Mouse (Mus musculus) spleen, adult 2 months (tissue): ENCODE results near the gene Clec12b.

Experiments used
- CTCF ChIP-seq: fragments of 200-500 bp; IDR thresholded peaks from 2 replicates; pipeline ENCODE4 v1.5.1; 2011; ENCODE audit warnings: mild to moderate bottlenecking, inconsistent platforms; ENCODE audit not compliant: insufficient read depth, insufficient read length, insufficient replicate concordance; ENCODE audit errors: extremely low read depth
- POLR2A ChIP-seq: fragments of 200-500 bp; IDR thresholded peaks from 2 replicates; pipeline ENCODE4 v1.6.1; 2011; ENCODE audit warnings: low read depth, low read length, inconsistent platforms

- no peak for TF ChIP-seq POLR2A
- TF ChIP-seq CTCF: no peak
Measured at GRCm38 (mm10) chr6:129408562-129408961, 22.9 kb upstream of the Clec12b start, which contains the start of gene Clec9a.
